Mouse (Mus musculus): ENCODE data around the gene Ddx41. TPM values are rescaled to one million over a fixed set of nuclear protein-coding genes. Genes with fewer than 3 reads are reported as not detected.

Gene Ddx41
- total RNA-seq, 2 experiments from 2014 or later, result 12.7 to 13.7 TPM

Small RNAs within 50 kb of the gene (microRNA-seq; reads per million reads assigned to microRNA genes)
- gene Mir6945, result 5.4 to 8.8 reads per million in 2 experiments

Other genes starting within 250 kb of the Ddx41 start
- gene Prelid1, start 216.2 kb downstream of the Ddx41 start, total RNA-seq (2021), result 10 to 100 TPM; 66.3 to 79.2 TPM
- gene Rab24, start 214.7 kb downstream of the Ddx41 start, total RNA-seq (2021), result 10 to 100 TPM; 36.0 to 37.2 TPM
- gene Mxd3, start 206.8 kb downstream of the Ddx41 start, total RNA-seq (2021), result 1 to 10 TPM; 6.2 to 7.8 TPM
- gene Lman2, start 173.9 kb downstream of the Ddx41 start, total RNA-seq (2021), result 10 to 100 TPM; 37.0 to 45.1 TPM
- under 1 TPM; 0.19 to 0.36 TPM for gene Rgs14, start 166.9 kb downstream of the Ddx41 start, total RNA-seq (2021)
- under 1 TPM in 1 of 2 experiments, not detected in 1; 0.11 TPM for gene Slc34a1, start 138.5 kb downstream of the Ddx41 start, total RNA-seq (2021)
- gene Pfn3, start 121.4 kb downstream of the Ddx41 start, total RNA-seq (2021), result not detected
- under 1 TPM in 1 of 2 experiments, not detected in 1; 0.34 TPM for gene F12, start 109.9 kb downstream of the Ddx41 start, total RNA-seq (2021)
- gene Grk6, start 91.6 kb downstream of the Ddx41 start, total RNA-seq (2021), result 10 to 100 TPM; 17.4 to 22.3 TPM
- gene Prr7, start 72.4 kb downstream of the Ddx41 start, total RNA-seq (2021), result 1 to 10 TPM; 2.1 to 2.5 TPM
- 10 to 100 TPM; 52.6 to 71.2 TPM for gene Dbn1, start 48.5 kb downstream of the Ddx41 start, total RNA-seq (2021)
- 100 to 1,000 TPM; 458 to 513 TPM for gene Pdlim7, start 23.0 kb downstream of the Ddx41 start, total RNA-seq (2021)
- 1 to 10 TPM; 2.0 to 4.0 TPM for gene Dok3, start 7.4 kb downstream of the Ddx41 start, total RNA-seq (2021)
- gene Fam193b, start 34.5 kb upstream of the Ddx41 start, total RNA-seq (2021), result 10 to 100 TPM; 19.9 to 26.5 TPM
- 100 to 1,000 TPM; 147 to 192 TPM for gene Tmed9, start 37.1 kb upstream of the Ddx41 start, total RNA-seq (2021)
- gene B4galt7, start 63.2 kb upstream of the Ddx41 start, total RNA-seq (2021), result 1 to 10 TPM; 8.3 to 9.2 TPM
- gene Caml, start 86.3 kb upstream of the Ddx41 start, total RNA-seq (2021), result 10 to 100 TPM; 13.0 to 17.1 TPM
- gene Ddx46, start 98.4 kb upstream of the Ddx41 start, total RNA-seq (2021), result 10 to 100 TPM; 27.8 to 30.1 TPM
- 10 to 100 TPM; 36.4 to 41.9 TPM for gene B230219D22Rik, start 156.5 kb upstream of the Ddx41 start, total RNA-seq (2021)
- 10 to 100 TPM; 30.9 to 32.6 TPM for gene Txndc15, start 178.0 kb upstream of the Ddx41 start, total RNA-seq (2021)
- 10 to 100 TPM; 25.8 to 30.5 TPM for gene Pcbd2, start 190.7 kb upstream of the Ddx41 start, total RNA-seq (2021)
- gene Catsper3, start 247.9 kb upstream of the Ddx41 start, total RNA-seq (2021), result under 1 TPM in 1 of 2 experiments, not detected in 1; 0.31 TPM